Mouse (Mus musculus) liver, postnatal 0 days (tissue): ENCODE data around the gene Poll. TPM values are rescaled to one million over a fixed set of nuclear protein-coding genes. Genes with fewer than 3 reads are reported as not detected.
"Not testable (repeated sequence)": the region's sequence is repeated elsewhere in the genome, so short reads cannot be mapped to it uniquely, and the experiment has no call there.

ENCODE experiments used
- ATAC-seq: fragments of 200-750 bp; cut with Nextera tagmentation; 2 replicates; pipeline ENCODE4 v1.8.0; 2017; ENCODE audit warnings: mild to moderate bottlenecking, moderate library complexity
- DNase-seq: peaks from one replicate; pipeline ENCODE4 v3.0.0-alpha.2; 2016
- H3K27ac ChIP-seq: fragments of 300-500 bp; sonication (generic); 2 replicates; pipeline ENCODE4 v1.5.1; 2014; ENCODE audit warnings: antibody characterized with exemption, moderate library complexity, mild to moderate bottlenecking, low read depth
- H3K27me3 ChIP-seq: fragments of 300-500 bp; sonication (generic); 2 replicates; pipeline ENCODE4 v1.6.1; 2014; ENCODE audit warnings: low read length, control low read depth, mixed read lengths; ENCODE audit not compliant: insufficient read depth
- H3K36me3 ChIP-seq: fragments of 300-500 bp; sonication (generic); replicated peaks from 2 replicates; pipeline ENCODE4 v1.6.1; 2014; ENCODE audit warnings: mild to moderate bottlenecking, control low read depth, low read length, moderate library complexity, mixed read lengths; ENCODE audit not compliant: insufficient read depth
- H3K4me1 ChIP-seq: fragments of 300-500 bp; sonication (generic); 2 replicates; pipeline ENCODE4 v1.6.1; 2014; ENCODE audit warnings: antibody characterized with exemption, mild to moderate bottlenecking, control low read depth; ENCODE audit not compliant: insufficient read depth
- H3K4me2 ChIP-seq: fragments of 300-500 bp; sonication (generic); 2 replicates; pipeline ENCODE4 v1.6.1; 2014; ENCODE audit warnings: low read depth, mild to moderate bottlenecking, low read length, moderate library complexity, mixed read lengths
- H3K4me3 ChIP-seq: fragments of 300-500 bp; sonication (generic); 2 replicates; pipeline ENCODE4 v1.5.1; 2014; ENCODE audit warnings: low read depth, low read length
- H3K9ac ChIP-seq: fragments of 300-500 bp; sonication (generic); replicated peaks from 2 replicates; pipeline ENCODE4 v1.6.1; 2014; ENCODE audit warnings: mild to moderate bottlenecking, moderate library complexity
- H3K9me3 ChIP-seq: fragments of 300-500 bp; sonication (generic); 2 replicates; pipeline ENCODE4 v1.6.1; 2016; ENCODE audit warnings: mild to moderate bottlenecking, control low read depth, low read length, mixed read lengths
- CTCF ChIP-seq: sonication (generic); IDR thresholded peaks from 2 replicates; pipeline ENCODE4 v1.5.1; 2016; ENCODE audit warnings: antibody characterized with exemption, low read depth
- EP300 ChIP-seq: IDR thresholded peaks from 2 replicates; pipeline ENCODE4 v1.6.1; 2016; ENCODE audit warnings: antibody characterized with exemption, low read depth, mild to moderate bottlenecking
- WGBS: fragments of 180-500 bp; shearing (Covaris S2); extraction: QIAGEN DNeasy Blood & Tissue Kit; methylation state at CpG from one replicate; pipeline ENCODE4 v1.1.7; 2014; ENCODE audit not compliant: insufficient replicate concordance; 5-methylcytosine and 5-hydroxymethylcytosine counted together
- polyA plus RNA-seq: library from polyadenylated mRNA; unstranded; fragments of >200 nt; fragmentation: Nextera tagmentation; extraction: Ambion mirVana; gene quantifications from 2 replicates; pipeline ENCODE4 v1.2.1, GENCODE M21; 2015

Poll gene
- polyA plus RNA-seq, 1 experiment from 2014 or later, result 3.4 TPM

DNA sequence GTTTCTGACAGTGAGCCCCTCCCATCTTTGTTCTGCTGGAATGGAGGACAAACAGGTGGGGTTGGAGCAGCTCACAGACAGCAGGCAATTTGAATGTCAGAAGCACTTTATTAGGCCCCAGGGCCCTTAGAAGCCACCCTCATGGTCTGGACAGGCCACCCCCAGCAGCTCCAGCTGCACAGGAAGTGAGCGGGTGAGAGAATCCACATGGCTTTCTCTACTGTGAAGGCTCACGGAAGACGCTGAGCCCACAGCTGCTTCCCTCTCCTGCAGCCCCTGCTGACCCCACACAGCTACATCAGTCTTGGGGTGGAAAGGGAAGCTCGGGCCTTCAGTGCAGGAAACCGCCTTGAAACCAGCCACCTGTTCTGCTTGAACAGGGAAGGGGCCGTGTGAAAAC is 8.1 kb downstream of the Poll start:
- peak; percentile 49 for DNase-seq
- Histone ChIP-seq H3K4me1 (peaks cover 7% of the 10 kb centered on the region; the same call in 1 of the 2 replicates), H3K27me3 (peaks cover 2% of the 10 kb centered on the region; the same call in 1 of the 2 replicates), H3K4me2 (no peak overlapping the region), H3K9ac (no peak overlapping the region), H3K27ac (no peak overlapping the region), H3K36me3 (peaks cover 12% of the 10 kb centered on the region; the same call in 1 of the 2 replicates), H3K9me3 (no peaks in the 10 kb centered on the region), H3K4me3 (no peak overlapping the region)
- peak; percentile 38; the same call in 1 of the 2 replicates for ATAC-seq
- TF ChIP-seq EP300 (0 out of 2 replicates have a peak, but pooled peaks have one; percentile 10), CTCF (no peak)
- WGBS, result 43% methylated on average over 6 of the region's 6 CpGs

DNA sequence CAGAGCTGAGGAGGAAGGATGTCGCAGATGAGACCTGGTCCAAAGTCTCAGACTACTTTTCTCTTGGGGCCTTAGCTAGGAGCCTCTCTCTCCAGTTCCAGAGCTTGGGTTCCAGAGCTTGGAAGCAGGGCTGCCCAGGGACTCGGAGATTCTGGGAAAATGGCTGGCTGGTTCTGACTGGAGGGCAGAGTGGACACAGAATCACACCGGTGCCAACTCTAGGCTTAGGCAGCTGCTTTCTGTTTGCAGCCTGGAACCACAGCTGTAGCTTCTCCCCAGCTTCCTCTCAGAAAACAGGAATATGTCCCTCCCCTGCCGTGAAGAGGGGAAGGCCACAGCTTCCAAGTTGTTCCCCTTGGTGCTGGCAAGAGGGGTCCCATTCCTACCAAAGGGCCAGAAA is 10.4 kb downstream of the Poll start:
- peaks cover 9% of the 10 kb centered on the region; the same call in 1 of the 2 replicates for H3K36me3 ChIP-seq
- DNase-seq (no peak), ATAC-seq (no peak)
- no peak overlapping the region for H3K27ac ChIP-seq
- no peak overlapping the region for H3K4me2 ChIP-seq
- no peak overlapping the region for H3K4me3 ChIP-seq
- H3K4me1 ChIP-seq, result peaks cover 7% of the 10 kb centered on the region
- TF ChIP-seq EP300 (no peak), CTCF (no peak)
- 51% methylated on average over 4 of the region's 4 CpGs for WGBS
- H3K9ac ChIP-seq, result no peak overlapping the region
- H3K9me3 ChIP-seq, result no peaks in the 10 kb centered on the region
- peaks cover 4% of the 10 kb centered on the region for H3K27me3 ChIP-seq

DNA sequence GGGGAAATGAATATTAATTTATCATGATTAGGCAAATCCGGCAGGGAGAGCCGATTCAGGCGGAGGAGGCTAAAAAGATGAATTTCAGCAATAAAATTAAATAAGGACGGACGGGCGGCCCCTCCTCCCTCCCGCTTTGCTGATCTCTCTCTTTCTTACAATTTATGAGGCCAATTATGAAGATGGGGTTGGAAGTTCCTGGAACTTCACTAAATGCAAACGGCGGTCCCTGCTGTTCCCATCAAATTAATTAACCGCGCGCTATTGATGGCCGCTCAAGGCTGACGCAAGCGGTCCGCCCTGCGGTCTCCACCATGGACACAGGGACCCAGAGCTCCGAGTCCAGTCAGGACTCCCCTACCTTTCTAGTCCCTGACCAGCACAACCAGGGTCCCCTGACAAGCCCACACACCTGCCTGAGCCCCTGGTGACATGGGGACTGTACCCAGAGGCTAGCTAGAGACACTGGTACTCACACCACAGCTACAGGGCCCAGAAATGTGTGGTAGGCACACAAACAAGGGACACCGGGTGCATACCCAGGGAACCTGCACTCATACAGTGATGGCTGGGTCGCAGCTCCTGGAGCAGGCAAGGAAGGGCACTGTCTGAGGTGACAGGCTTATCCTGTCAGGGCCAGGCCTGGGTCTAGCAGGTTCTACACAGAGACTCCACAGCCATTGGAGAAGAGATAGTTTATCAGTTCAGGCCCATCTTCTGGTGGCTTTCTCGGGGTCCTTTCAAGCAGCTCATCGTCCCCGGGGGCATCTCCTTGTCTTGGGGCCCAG is 11.0 kb downstream of the Poll start:
- WGBS, result 78% methylated on average over 23 of the region's 23 CpGs
- no peak overlapping the region for H3K4me2 ChIP-seq
- peaks cover 4% of the 10 kb centered on the region for H3K27me3 ChIP-seq
- no peak overlapping the region for H3K9ac ChIP-seq
- H3K27ac ChIP-seq, result no peak overlapping the region
- TF ChIP-seq EP300, result no peak
- TF ChIP-seq CTCF, result no peak
- H3K36me3 ChIP-seq, result peaks cover 6% of the 10 kb centered on the region; the same call in 1 of the 2 replicates
- DNase-seq, result no peak
- H3K9me3 ChIP-seq, result no peaks in the 10 kb centered on the region
- H3K4me3 ChIP-seq, result no peak overlapping the region
- ATAC-seq, result no peak
- H3K4me1 ChIP-seq, result peaks cover 12% of the 10 kb centered on the region

DNA sequence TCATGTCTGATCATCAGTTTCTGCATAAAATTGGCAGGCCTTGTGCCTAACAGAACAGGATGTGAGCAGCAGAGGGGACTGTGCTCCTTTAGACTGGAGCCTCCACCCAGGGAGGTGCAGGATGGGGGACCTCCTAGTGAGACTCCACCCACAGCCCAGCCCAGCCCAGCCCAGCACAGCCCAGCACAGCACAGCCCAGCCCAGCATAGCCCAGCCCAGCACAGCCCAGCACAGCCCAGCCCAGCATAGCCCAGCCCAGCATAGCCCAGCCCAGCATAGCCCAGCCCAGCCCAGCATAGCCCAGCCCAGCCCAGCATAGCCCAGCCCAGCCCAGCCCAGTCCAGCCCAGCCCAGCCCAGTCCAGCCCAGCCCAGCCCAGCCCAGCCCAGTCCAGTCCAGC is 12.1 kb downstream of the Poll start:
- peaks cover 12% of the 10 kb centered on the region for H3K4me1 ChIP-seq
- H3K36me3 ChIP-seq, H3K27ac ChIP-seq, H3K9ac ChIP-seq, H3K4me2 ChIP-seq, H3K27me3 ChIP-seq, H3K9me3 ChIP-seq, H3K4me3 ChIP-seq: not testable (repeated sequence)
- DNase-seq (peak; percentile 70), ATAC-seq (peak; percentile 63)
- peak; percentile 33; the same call in 1 of the 2 replicates for TF ChIP-seq EP300

DNA sequence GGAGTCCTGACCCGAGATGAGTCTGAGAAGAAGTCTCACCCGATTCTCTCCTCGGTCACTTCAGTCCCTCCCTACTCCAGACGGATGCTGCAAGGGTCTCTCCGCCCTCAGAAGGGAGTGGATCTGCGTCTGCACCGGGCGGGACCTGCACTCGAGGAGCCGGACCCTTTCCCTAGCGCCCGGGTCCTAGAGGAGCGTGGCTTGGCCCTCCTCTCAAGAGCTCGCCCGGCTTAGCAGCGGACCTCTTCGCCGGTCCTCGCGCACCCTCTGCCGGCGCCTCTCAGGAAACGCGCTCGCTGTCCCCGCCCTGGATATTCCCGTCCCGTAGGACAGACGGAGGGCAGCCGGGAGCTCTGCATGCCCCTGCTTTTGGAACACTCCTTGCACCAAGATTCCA is 15.4 kb downstream of the Poll start:
- H3K27ac ChIP-seq, result no peak overlapping the region
- peak overlapping the region; percentile 86 for H3K4me2 ChIP-seq
- WGBS, result under 1% methylated on average over 30 of the region's 30 CpGs
- H3K27me3 ChIP-seq, result peaks cover 25% of the 10 kb centered on the region
- TF ChIP-seq EP300 (no peak), CTCF (peak; percentile 94)
- ATAC-seq (peak; percentile 77), DNase-seq (peak; percentile 82)
- H3K4me1 ChIP-seq, result peaks cover 19% of the 10 kb centered on the region
- H3K4me3 ChIP-seq, result peak overlapping the region; percentile 43
- H3K9me3 ChIP-seq, result no peaks in the 10 kb centered on the region
- H3K9ac ChIP-seq, result 0 out of 2 replicates have a peak overlapping the region, but pooled peaks have one; percentile 18
- H3K36me3 ChIP-seq, result no peaks in the 10 kb centered on the region

DNA sequence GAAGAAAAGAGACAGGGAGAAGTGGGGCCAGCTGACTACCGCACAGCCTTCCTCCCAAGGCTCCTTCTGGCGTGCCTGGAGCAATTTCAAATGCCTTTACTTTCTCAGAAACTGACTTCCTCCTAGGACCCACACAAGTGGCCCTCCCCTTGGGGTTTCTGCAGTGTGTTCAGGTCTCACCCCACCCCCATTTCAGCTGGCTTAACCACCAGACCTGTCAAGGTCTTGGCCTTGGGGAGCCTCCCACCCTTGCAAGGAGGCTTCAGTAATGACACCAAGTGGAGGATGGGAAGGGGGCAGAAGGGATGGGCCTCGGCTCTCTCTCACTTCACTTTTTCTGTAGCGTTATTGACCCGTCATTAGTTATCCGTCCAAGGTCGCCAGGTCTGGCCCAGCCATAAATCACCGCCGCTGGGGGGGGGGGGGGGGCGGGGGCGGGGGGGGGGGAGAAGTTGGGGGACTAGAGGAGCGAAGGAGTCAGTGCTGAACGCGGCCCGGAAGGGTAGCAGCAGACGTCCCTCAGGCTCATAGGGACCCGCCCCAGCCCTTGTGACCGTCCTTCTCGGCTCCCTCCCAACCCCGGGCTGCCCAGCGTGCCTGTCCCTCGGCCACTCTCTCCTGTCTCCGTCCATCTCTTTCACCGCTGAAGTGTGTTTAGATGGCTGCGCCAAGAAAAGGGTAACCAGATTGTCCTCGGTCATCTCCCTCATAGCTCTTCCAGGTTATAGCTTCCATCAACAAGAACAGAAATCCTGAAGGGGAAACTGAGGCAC is 16.0 kb downstream of the Poll start:
- H3K4me2 ChIP-seq, result peak overlapping the region; percentile 86
- peak overlapping the region; percentile 18; the same call in 1 of the 2 replicates for H3K9ac ChIP-seq
- TF ChIP-seq EP300, result no peak
- TF ChIP-seq CTCF, result no peak
- peak overlapping the region; percentile 43 for H3K4me3 ChIP-seq
- DNase-seq (peak; percentile 49), ATAC-seq (peak; percentile 33; the same call in 1 of the 2 replicates)
- no peaks in the 10 kb centered on the region for H3K9me3 ChIP-seq
- H3K27me3 ChIP-seq, result peaks cover 25% of the 10 kb centered on the region
- WGBS, result 2% methylated on average over 22 of the region's 26 CpGs
- peaks cover 14% of the 10 kb centered on the region for H3K4me1 ChIP-seq
- H3K36me3 ChIP-seq, result no peaks in the 10 kb centered on the region
- no peak overlapping the region for H3K27ac ChIP-seq
